Mouse (Mus musculus) cerebellum, adult 2 months (tissue): ENCODE results near the gene Gm5447.

Experiments used
- CTCF ChIP-seq: fragments of 200-500 bp; IDR thresholded peaks from 2 replicates; pipeline ENCODE4 v1.5.1; 2011; ENCODE audit warnings: low read depth, mild to moderate bottlenecking, control low read depth, low read length, moderate library complexity, borderline replicate concordance; ENCODE audit not compliant: insufficient read depth
- POLR2A ChIP-seq: fragments of 200-500 bp; IDR thresholded peaks from 2 replicates; pipeline ENCODE4 v1.6.1; 2011; ENCODE audit warnings: low read length, control low read depth, borderline replicate concordance; ENCODE audit not compliant: insufficient read depth

DNA sequence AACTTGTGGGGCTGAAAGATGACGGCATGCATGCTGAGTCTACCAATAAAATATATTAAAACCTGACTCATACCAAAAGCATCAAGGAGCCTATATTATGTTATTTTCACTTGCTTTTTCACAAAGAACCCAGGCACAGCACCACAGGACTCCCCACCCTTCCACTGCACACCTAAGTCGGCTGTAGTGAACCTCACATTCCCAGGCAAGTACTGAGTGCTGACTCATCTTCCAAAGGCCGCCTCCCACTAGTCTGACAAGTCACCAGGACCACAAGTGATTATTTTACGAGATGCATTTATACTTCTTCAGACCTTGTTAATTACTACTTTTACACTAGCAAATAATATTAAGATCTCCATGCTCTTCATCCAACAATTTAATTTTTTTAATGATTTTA is 42.4 kb upstream of the Gm5447 start:
- TF ChIP-seq POLR2A: no peak
- TF ChIP-seq CTCF: no peak
